Mouse (Mus musculus) thymus, postnatal 36 days (tissue): ENCODE data around the gene Bag3.

Experiments
- DNase-seq, 2 experiments: peaks; one replicate each; pipeline ENCODE4 v3.0.0; 2022; ENCODE audit warnings: mixed read lengths in 2 of 2

The Bag3 gene

GRCm38 (mm10) chr7:128523349-128523961 is at the start of gene Bag3:
Bag3 (plus strand) TSS chr7:128523616.
- DNase-seq = peak; percentile 79 to 83

GRCm38 (mm10) chr7:128474322-128474721 is 49.1 kb upstream of the Bag3 start:
- DNase-seq = peak in 1 of 2 experiments; percentile 18

- no peak for DNase-seq
Measured at GRCm38 (mm10) chr7:128488986-128489385, 34.4 kb upstream of the Bag3 start.

- DNase-seq = no peak
Measured at GRCm38 (mm10) chr7:128494546-128494945, 28.9 kb upstream of the Bag3 start.

- DNase-seq = no peak
Measured at GRCm38 (mm10) chr7:128499801-128500200, 23.6 kb upstream of the Bag3 start.

GRCm38 (mm10) chr7:128504091-128504490 is 19.3 kb upstream of the Bag3 start:
- no peak for DNase-seq

- DNase-seq = no peak
Measured at GRCm38 (mm10) chr7:128511936-128512335, 11.5 kb upstream of the Bag3 start.

GRCm38 (mm10) chr7:128513512-128513911 is 9.9 kb upstream of the Bag3 start:
- no peak for DNase-seq

GRCm38 (mm10) chr7:128514341-128514740 is 9.1 kb upstream of the Bag3 start:
- no peak for DNase-seq

- peak in 1 of 2 experiments; percentile 13 for DNase-seq
Measured at GRCm38 (mm10) chr7:128516346-128516745, 7.1 kb upstream of the Bag3 start.

GRCm38 (mm10) chr7:128519316-128520050 is 3.9 kb upstream of the Bag3 start:
- no peak for DNase-seq

- peak; percentile 38 to 47 for DNase-seq
Measured at GRCm38 (mm10) chr7:128523962-128524581, 656 bp downstream of the Bag3 start.

GRCm38 (mm10) chr7:128524641-128525040 is 1.2 kb downstream of the Bag3 start:
- DNase-seq = no peak

- DNase-seq = no peak
Measured at GRCm38 (mm10) chr7:128526611-128527010, 3.2 kb downstream of the Bag3 start.

- DNase-seq = no peak
Measured at GRCm38 (mm10) chr7:128528596-128528995, 5.2 kb downstream of the Bag3 start.

GRCm38 (mm10) chr7:128529126-128529525 is 5.7 kb downstream of the Bag3 start:
- DNase-seq = no peak

- DNase-seq = peak in 1 of 2 experiments; percentile 10
Measured at GRCm38 (mm10) chr7:128529574-128530051, 6.2 kb downstream of the Bag3 start.

GRCm38 (mm10) chr7:128531031-128531430 is 7.6 kb downstream of the Bag3 start:
- DNase-seq = no peak

GRCm38 (mm10) chr7:128531929-128532328 is 8.5 kb downstream of the Bag3 start:
- DNase-seq = no peak

GRCm38 (mm10) chr7:128532441-128533166 is 9.2 kb downstream of the Bag3 start:
- DNase-seq = no peak

- no peak for DNase-seq
Measured at GRCm38 (mm10) chr7:128534984-128535491, 11.6 kb downstream of the Bag3 start.

- DNase-seq = no peak
Measured at GRCm38 (mm10) chr7:128536074-128536473, 12.7 kb downstream of the Bag3 start.

- no peak for DNase-seq
Measured at GRCm38 (mm10) chr7:128537676-128538075, 14.3 kb downstream of the Bag3 start.
